Mouse (Mus musculus) kidney, embryonic 16.5 days (tissue): ENCODE measurements at regions not wholly inside any gene's neighbourhood (a gene's known extent, or its start where the extent isn't known, plus 50 kb on each side); places are given as distances from the start of the nearest gene placed in this dataset.

ENCODE experiments used
- ATAC-seq: fragments of 200-750 bp; cut with Nextera tagmentation; 2 replicates; pipeline ENCODE4 v1.8.0; 2017; ENCODE audit warnings: moderate TSS enrichment; ENCODE audit not compliant: low FRiP score, low TSS enrichment
- H3K27ac ChIP-seq: fragments of 300-500 bp; sonication (generic); 2 replicates; pipeline ENCODE4 v1.5.1; 2014; ENCODE audit warnings: low read length
- H3K27me3 ChIP-seq: fragments of 300-500 bp; sonication (generic); 2 replicates; pipeline ENCODE4 v1.6.1; 2014; ENCODE audit warnings: low read length, control low read depth, mixed read lengths; ENCODE audit not compliant: insufficient read depth
- H3K36me3 ChIP-seq: fragments of 300-500 bp; sonication (generic); 2 replicates; pipeline ENCODE4 v1.6.1; 2014; ENCODE audit warnings: low read length, control low read depth, mixed read lengths; ENCODE audit not compliant: insufficient read depth
- H3K4me1 ChIP-seq: fragments of 300-500 bp; sonication (generic); 2 replicates; pipeline ENCODE4 v1.6.1; 2014; ENCODE audit warnings: low read length, control low read depth, mixed read lengths; ENCODE audit not compliant: insufficient read depth
- H3K4me2 ChIP-seq: fragments of 300-500 bp; sonication (generic); replicated peaks from 2 replicates; pipeline ENCODE4 v1.6.1; 2014; ENCODE audit warnings: low read depth, low read length
- H3K4me3 ChIP-seq: fragments of 300-500 bp; sonication (generic); 2 replicates; pipeline ENCODE4 v1.5.1; 2014; ENCODE audit warnings: mild to moderate bottlenecking, low read length
- H3K9ac ChIP-seq: fragments of 300-500 bp; sonication (generic); replicated peaks from 2 replicates; pipeline ENCODE4 v1.6.1; 2014; ENCODE audit warnings: low read length
- H3K9me3 ChIP-seq: fragments of 300-500 bp; sonication (generic); 2 replicates; pipeline ENCODE4 v1.6.1; 2016; ENCODE audit warnings: low read length, control low read depth
- WGBS: fragments of 180-500 bp; shearing (Covaris S2); extraction: QIAGEN DNeasy Blood & Tissue Kit; methylation state at CpG from one replicate; pipeline ENCODE4 v1.1.7; 2014; 5-methylcytosine and 5-hydroxymethylcytosine counted together

GRCm38 (mm10) chr9:84556261-84556844, 631.4 kb downstream of the Bckdhb start:
- ATAC-seq, result no peak
- H3K36me3 ChIP-seq, result no peaks in the 10 kb centered on the region
- H3K27me3 ChIP-seq, result no peaks in the 10 kb centered on the region
- 58% methylated on average over 11 of the region's 11 CpGs for WGBS
- H3K4me2 ChIP-seq, result no peak overlapping the region
- no peaks in the 10 kb centered on the region for H3K9me3 ChIP-seq
- H3K9ac ChIP-seq, result no peak overlapping the region
- no peaks in the 10 kb centered on the region; the same call in 1 of the 2 replicates for H3K4me1 ChIP-seq
- no peak overlapping the region for H3K4me3 ChIP-seq
- no peak overlapping the region for H3K27ac ChIP-seq

- no peak for ATAC-seq
- Histone ChIP-seq H3K4me3 (no peak overlapping the region), H3K27ac (no peak overlapping the region), H3K4me2 (no peak overlapping the region), H3K27me3 (no peaks in the 10 kb centered on the region), H3K36me3 (no peaks in the 10 kb centered on the region), H3K9me3 (no peaks in the 10 kb centered on the region), H3K4me1 (no peaks in the 10 kb centered on the region; the same call in 1 of the 2 replicates), H3K9ac (no peak overlapping the region)
- 38% methylated on average over 1 of the region's 1 CpGs for WGBS
Observed at GRCm38 (mm10) chr9:84558346-84558745, 633.4 kb downstream of the Bckdhb start.

- Histone ChIP-seq H3K4me3 (no peak overlapping the region), H3K4me2 (no peak overlapping the region), H3K36me3 (no peaks in the 10 kb centered on the region), H3K9ac (no peak overlapping the region), H3K9me3 (no peaks in the 10 kb centered on the region), H3K27ac (no peak overlapping the region), H3K4me1 (no peaks in the 10 kb centered on the region), H3K27me3 (no peaks in the 10 kb centered on the region)
- 60% methylated on average over 3 of the region's 3 CpGs for WGBS
- no peak for ATAC-seq
Observed at GRCm38 (mm10) chr9:84569533-84569932, 644.6 kb downstream of the Bckdhb start.

GRCm38 (mm10) chr9:84577781-84578180, 652.8 kb downstream of the Bckdhb start:
- H3K36me3 ChIP-seq, result no peaks in the 10 kb centered on the region
- no peak overlapping the region for H3K4me3 ChIP-seq
- 81% methylated on average over 5 of the region's 5 CpGs for WGBS
- H3K9me3 ChIP-seq, result no peaks in the 10 kb centered on the region
- H3K4me1 ChIP-seq, result no peaks in the 10 kb centered on the region
- ATAC-seq, result no peak
- H3K4me2 ChIP-seq, result no peak overlapping the region
- no peak overlapping the region for H3K9ac ChIP-seq
- H3K27ac ChIP-seq, result no peak overlapping the region
- H3K27me3 ChIP-seq, result no peaks in the 10 kb centered on the region

- H3K4me2 ChIP-seq, result no peak overlapping the region
- H3K27me3 ChIP-seq, result no peaks in the 10 kb centered on the region
- no peak overlapping the region for H3K9ac ChIP-seq
- no peaks in the 10 kb centered on the region for H3K4me1 ChIP-seq
- H3K36me3 ChIP-seq, result no peaks in the 10 kb centered on the region
- H3K9me3 ChIP-seq, result no peaks in the 10 kb centered on the region
- H3K27ac ChIP-seq, result no peak overlapping the region
- H3K4me3 ChIP-seq, result no peak overlapping the region
- WGBS, result 74% methylated on average over 4 of the region's 4 CpGs
- ATAC-seq, result no peak
Observed at GRCm38 (mm10) chr9:84587791-84588190, 662.8 kb downstream of the Bckdhb start.

- Histone ChIP-seq H3K4me1 (no peaks in the 10 kb centered on the region), H3K9ac (no peak overlapping the region), H3K9me3 (no peaks in the 10 kb centered on the region), H3K4me2 (no peak overlapping the region), H3K36me3 (no peaks in the 10 kb centered on the region), H3K27ac (no peak overlapping the region), H3K27me3 (no peaks in the 10 kb centered on the region), H3K4me3 (no peak overlapping the region)
- no peak for ATAC-seq
- 46% methylated on average over 2 of the region's 2 CpGs for WGBS
Observed at GRCm38 (mm10) chr9:84594724-84595123, 669.8 kb downstream of the Bckdhb start.
